Mouse (Mus musculus) megakaryocyte progenitor cell, adult 5-6 weeks (primary cell): ENCODE results near the gene Rab11fip4. TPM values are rescaled to one million over a fixed set of nuclear protein-coding genes. Genes with fewer than 3 reads are reported as not detected.
"Not testable (repeated sequence)": the region's sequence is repeated elsewhere in the genome, so short reads cannot be mapped to it uniquely, and the experiment has no call there.

ENCODE experiments used
- ATAC-seq: replicated peaks from 2 replicates; pipeline ENCODE4 v1.8.0; 2016; ENCODE audit warnings: mild to moderate bottlenecking, moderate TSS enrichment, inconsistent platforms; ENCODE audit not compliant: poor library complexity
- total RNA-seq, 2 experiments: library from RNA; stranded (forward) in 1 of 2; stranded (reverse) in 1 of 2; fragments of 157-497, 149-512 nt in 1 of 2; fragments of 200-1000 nt in 1 of 2; gene quantifications; 2 replicates each; pipeline versions ENCODE4 v1.2.3 to v1.2.4; 2015 to 2017

The Rab11fip4 gene
- total RNA-seq, 2 experiments from 2014 or later, result 2.0 to 3.7 TPM

GRCm38 (mm10) chr11:79675285-79675684 lies 84.3 kb downstream of the Rab11fip4 start:
- ATAC-seq, result no peak

DNA sequence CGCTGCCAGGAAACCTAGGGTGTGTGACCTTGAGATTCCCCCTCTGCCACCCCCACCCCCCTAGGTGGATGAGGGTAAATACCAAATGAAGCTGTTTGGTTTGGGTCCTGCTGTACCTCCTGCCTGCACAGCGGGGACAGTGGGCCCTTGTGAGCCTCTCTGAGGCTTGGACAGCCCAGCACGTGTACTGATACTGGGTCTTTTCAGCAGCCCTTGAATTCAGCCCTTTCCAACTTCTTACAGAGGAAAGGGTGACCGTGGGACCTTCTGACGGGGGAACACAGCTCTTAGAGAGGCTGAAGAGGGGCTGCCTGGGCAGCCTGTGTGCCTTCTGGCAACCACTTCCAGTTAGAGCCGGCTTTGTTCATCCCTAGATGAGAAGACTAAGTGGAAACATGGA lies 85.0 kb downstream of the Rab11fip4 start:
- no peak for ATAC-seq

DNA sequence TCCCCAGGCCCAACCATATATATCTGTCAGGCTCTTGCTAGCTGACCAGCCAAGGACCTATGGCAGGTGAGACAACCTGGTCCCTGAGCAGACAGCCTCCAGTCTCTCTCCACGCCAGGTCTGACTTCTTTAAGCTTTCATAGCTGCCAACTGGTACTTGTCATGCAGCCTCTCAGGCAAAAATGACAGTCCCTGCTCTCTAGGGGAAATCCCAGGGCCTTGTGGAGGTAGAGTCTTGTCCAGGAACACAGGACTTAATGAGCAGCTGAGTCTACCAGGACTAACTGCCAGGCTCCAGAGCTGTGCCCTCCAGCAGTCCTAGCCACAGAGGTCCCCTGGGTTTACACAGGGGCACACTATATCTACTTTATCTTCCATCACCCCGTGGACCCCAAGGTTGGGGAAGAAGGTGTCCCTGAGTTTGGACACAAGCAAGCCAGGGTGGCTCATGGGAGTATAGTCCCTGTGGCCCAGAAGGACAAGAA lies 85.5 kb downstream of the Rab11fip4 start:
- ATAC-seq, result no peak

DNA sequence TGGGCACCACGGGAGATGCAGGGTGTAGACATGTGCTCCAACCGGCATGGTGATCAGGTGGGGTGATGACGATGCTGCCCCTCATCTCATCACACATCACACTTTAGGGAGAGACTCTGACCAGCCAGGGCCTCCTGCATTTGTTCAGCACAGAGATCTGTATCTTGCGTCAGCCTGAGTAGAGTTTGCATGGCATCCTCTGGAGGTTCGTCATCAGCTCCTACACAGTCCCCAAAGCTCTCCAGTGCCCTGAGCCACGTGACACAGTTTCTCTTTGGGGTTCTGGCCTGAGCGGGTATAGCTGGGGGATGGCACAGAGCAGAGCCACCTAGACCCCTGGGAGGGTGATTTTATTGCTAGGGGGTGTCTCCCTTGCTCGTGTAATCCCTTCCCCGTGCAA lies 86.4 kb downstream of the Rab11fip4 start:
- ATAC-seq, result no peak

DNA sequence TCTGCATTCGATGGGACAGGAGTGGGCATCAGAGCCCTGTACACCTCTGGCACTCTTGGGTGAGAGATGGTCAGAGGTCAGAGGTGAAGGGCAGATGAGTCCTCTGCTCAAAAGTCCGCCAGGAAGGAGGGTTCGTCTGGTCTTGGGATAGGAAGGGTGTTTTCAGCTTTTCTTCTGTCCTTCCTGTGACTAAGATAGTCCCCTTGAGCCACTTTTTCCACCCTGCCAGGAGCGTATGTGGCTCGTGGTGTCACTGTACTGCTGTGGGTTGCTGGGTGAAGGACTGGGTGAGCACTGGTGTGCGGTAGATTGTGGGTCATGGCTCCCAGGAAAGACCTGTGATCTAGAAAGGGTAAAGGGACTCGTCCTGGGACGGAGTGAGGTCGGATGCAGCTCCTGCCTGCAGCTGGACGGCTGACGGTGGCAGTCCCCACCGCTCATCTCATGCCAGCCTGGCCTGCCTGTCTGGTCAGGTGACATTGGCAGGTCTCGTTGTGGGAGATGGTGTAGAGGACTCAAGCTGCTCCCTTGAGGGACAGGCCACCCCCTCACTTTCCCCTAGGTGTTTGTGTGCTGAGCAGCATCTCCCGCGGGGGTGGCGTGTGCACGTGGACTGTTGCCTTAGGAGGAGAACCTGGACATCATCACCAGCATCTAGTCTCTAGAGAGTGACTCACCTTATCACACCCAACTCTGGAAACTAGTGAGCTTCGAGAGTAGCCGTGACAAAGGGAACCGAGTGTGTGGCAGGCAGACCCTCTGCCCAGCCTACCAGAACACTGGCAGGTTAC lies 87.5 kb downstream of the Rab11fip4 start:
- ATAC-seq, result no peak

- ATAC-seq, result no peak
Observed at GRCm38 (mm10) chr11:79679929-79680328, 88.9 kb downstream of the Rab11fip4 start.

DNA sequence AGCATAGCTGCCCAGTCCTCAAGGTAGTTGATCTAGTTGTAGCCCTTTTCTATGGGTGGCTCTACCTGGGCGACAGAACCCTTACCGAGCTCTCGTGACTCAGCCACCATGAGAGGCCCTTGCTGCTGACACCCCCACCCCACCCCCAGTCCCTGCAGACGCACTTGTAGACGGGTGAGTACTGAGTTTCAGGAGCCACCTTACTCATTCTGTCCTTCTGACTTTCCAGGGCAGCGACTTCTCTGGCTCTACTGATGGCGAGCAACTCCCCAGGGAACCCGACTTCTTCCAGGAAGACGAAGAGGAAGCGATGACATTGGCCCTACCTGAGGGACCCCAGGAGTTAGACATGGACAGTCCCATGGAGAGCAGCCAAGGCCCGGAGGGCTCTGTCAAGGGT lies 89.5 kb downstream of the Rab11fip4 start:
- no peak for ATAC-seq

DNA sequence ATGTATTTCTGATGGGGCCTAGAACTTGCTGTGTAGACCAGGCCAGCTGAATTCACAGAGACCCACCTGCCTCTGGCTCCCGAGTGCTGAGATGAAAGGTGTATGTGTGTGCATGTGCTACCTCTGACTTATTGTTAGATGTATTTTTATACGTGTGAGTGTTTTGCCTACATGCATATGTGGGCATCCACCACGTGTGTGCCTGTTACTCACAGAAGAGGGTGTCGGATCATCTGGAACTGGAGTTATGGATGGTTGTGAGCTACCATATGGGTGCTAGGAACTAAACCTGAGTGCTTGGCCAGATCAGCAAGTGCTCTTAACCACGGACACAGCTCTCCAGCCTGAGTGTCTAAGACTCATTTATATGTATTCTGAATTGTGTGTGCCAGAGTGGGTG lies 90.2 kb downstream of the Rab11fip4 start:
- no peak for ATAC-seq

DNA sequence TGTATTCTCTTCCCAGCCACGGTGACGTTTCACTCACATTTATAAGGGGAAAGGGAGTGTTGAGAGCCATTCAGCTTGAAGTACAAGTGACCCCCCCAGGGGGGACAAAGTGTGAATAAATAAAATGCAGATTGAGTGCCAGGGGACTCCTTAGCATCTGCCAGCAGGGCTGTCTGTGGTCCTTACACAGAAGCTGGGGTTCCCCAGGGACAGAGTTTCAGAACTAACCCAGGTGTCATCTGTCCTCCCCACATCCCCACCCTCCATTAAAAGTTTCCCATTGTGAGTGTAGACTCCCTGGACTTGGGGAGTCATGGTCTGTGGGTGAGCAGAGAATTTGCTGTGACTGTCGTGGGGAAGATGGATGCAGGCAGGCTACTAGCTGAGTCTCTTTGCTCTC lies 90.8 kb downstream of the Rab11fip4 start:
- ATAC-seq, result no peak

- no peak for ATAC-seq
Observed at GRCm38 (mm10) chr11:79685109-79685508, 94.1 kb downstream of the Rab11fip4 start.

- peak; percentile 99 for ATAC-seq
Observed at GRCm38 (mm10) chr11:79686501-79687121, 95.6 kb downstream of the Rab11fip4 start.

GRCm38 (mm10) chr11:79689916-79690315 lies 98.9 kb downstream of the Rab11fip4 start:
- no peak for ATAC-seq

GRCm38 (mm10) chr11:79691513-79691912 lies 100.5 kb downstream of the Rab11fip4 start:
- ATAC-seq, result no peak

DNA sequence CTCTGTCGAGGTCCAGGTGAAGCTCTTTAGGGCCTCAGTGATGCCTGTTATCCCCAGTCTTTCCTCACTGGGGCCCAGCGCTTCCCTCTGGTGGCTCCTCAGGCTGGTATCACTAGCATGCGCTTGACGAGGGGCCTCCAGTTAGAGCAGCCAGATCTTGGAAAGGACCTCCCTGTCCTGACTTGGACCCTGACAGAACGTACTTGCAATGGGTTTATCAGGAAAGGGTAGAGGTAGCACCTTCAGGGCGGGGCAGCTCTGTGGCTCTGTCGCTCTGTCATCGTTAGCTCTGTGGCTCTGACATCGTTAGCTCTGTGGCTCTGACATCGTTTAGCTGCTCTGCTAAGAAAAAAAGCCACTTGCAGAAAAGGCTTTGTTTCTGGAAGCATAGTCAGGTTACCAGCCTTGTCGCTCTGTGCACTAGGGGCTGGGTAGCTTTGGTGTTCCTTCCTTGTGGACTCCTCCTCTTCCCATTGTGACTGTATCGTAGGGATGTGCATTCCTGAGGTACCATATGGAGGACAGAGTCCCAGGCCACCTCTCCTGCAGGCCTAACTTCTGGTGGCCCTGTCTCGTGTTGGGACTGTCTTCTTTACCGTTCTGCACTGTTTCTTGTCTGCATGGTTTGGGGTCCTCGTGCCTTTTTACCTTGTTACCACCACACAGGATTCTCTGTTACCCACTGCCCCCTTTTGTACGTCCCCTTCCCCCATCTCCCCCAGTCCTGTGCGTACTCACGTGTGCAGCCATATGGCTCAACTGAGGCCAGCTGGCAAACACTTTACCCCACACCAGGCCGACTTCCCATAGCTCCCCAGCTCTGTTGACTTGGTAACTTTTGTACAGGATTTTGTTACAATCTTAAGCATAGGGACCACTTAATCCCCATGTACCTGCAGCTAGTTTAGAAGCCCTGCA lies 105.6 kb downstream of the Rab11fip4 start:
- 0 out of 2 replicates have a peak, but pooled peaks have one; percentile 31 for ATAC-seq

DNA sequence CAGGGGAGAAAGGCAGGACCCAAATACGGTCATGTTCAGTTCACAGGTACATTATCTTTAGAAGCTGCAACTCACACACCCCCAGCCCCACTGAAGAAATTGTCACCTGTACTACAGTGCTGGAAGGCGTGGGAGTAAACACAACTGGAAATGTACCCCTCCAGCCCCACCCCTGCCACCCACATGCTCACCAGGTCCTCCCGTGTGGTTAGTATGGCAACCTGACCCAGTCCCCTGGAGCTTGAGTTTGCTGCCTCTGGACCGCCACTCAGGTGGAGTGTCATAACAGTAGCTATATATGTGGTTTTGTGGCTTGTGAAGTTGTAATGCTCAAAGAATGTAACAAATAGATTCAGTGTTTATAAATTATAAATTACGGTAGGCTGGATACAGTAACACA lies 107.1 kb downstream of the Rab11fip4 start:
- no peak for ATAC-seq

GRCm38 (mm10) chr11:79698542-79698941 lies 107.5 kb downstream of the Rab11fip4 start:
- not testable (repeated sequence) for ATAC-seq

DNA sequence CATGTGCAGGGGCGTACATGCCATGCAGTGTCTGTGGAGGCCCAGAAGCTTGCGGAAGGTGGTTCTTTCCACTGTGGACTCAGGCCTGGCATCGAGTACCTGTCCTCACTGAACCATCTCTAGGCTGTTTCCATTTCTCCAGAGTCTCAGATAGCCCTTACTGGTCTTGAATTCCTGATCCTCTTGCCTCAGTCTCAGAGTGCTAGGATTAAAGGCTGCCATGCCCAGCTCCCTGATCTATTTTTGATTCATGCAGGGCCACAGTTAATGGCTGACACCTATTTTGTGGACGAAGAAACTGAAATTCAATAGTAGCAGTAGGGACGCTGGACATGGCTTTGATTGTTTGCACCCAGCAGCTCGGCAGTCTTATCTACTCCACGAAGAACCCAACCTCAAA lies 110.5 kb downstream of the Rab11fip4 start:
- ATAC-seq, result no peak

- no peak for ATAC-seq
Observed at GRCm38 (mm10) chr11:79702092-79702491, 111.1 kb downstream of the Rab11fip4 start.

DNA sequence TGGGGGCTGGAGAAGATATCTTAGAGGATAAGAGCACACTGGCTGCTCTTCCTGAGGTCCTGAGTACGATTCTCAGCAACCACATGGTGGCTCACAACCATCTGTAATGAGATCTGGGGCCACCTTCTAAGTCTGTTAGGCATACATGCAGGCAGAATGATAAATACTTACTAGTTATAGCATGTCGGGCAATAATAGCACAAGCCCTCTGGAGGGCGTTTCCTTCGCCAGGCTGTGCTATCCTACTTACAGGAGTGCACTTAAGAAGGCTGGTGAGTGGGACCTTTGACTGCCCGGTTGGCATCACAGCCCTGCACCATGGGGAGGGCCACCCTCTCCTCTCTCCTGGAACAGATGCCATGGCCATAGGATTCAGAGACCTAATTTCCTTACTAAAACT lies 112.4 kb downstream of the Rab11fip4 start:
- peak; percentile 68 for ATAC-seq

- ATAC-seq, result peak; percentile 11
Observed at GRCm38 (mm10) chr11:79703885-79704291, 112.9 kb downstream of the Rab11fip4 start.
